Mouse (Mus musculus): ENCODE results near the gene Adcy1. TPM values are rescaled to one million over a fixed set of nuclear protein-coding genes. Genes with fewer than 3 reads are reported as not detected.

Gene Adcy1
- 0.54 and 0.65 TPM in 2 replicates for polyA plus RNA-seq (2015; fragmentation: Nextera tagmentation; extraction: Ambion mirVana)

DNA sequence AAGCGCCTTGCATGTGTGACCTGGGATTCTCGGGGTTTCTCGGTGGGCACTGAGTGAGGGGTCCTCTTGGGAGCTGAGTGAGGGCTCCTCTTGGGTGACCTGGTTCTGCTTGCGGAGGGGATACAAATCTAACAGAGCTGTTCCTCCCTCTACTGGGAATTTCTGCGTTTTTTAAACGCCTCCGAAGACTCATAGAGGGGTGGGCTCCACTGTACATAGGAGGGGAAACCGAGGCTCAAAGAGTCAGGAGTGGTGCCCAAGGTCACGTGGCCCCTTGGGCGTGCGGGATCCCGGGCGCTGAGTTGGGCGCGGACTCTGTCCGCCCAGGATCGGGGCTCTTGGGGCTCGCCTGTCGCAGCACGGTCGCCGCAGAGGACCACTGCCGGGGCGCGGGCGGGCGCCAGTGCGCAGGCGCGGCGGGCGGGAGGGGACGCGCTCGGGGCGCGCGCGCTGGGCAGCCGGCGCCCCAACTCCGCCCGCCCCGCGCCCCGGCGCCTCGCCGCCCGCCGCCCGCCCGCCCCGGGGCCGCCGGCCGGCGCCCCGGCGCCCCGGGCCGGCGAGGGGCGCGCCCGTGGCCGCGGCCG lies at the start of gene Adcy1:
TSS of gene Adcy1 (plus strand) at position 489 of the 584 bp plus-strand sequence.
- Histone ChIP-seq H3K27ac (ENCODE audit: low read length) (no peak within 1 kb of the TSS), H3K27me3 (ENCODE audit: control insufficient read depth, insufficient read depth, low read depth, low read length) (peaks cover 54% of the 10 kb centered on the region), H3K9me3 (ENCODE audit: control insufficient read depth, low read length) (no peaks in the 10 kb centered on the region), H3K4me2 (ENCODE audit: low read depth, low read length) (peak within 1 kb of the TSS; percentile 87), H3K9ac (ENCODE audit: low read length) (peak within 1 kb of the TSS; percentile 58), H3K36me3 (ENCODE audit: control insufficient read depth, insufficient read depth, low read length) (no peaks in the 10 kb centered on the region), H3K4me3 (ENCODE audit: low read length) (peak within 1 kb of the TSS; percentile 64), H3K4me1 (replicated peaks; ENCODE audit: control insufficient read depth, insufficient read depth, low read length) (peaks cover 7% of the 10 kb centered on the region)
- under 1% methylated on average over 22 of the region's 69 CpGs for WGBS
- peak; percentile 53 for ATAC-seq (ENCODE audit: low read depth)

DNA sequence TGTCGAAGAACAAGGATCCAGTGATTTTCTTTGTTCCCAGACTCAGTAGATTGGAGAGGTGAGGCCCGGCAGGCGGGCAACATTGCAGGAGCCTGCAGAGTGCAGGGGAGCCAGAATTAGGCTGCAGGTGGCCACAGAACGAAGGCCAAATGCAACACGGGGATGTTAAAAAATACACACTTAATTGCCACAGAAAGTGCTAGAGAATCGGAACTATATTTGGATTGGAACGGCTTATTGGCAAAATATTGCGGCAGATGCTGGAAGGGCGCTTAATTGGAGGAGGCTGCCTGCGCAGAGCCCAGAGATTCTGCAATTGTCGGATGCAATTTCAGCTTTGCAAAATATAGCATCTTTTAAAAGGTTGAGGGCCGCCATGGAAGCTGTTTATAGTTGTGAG lies 46.4 kb upstream of the Adcy1 start:
- Histone ChIP-seq H3K4me3 (ENCODE audit: low read length) (no peak overlapping the region), H3K9ac (ENCODE audit: low read length) (no peak overlapping the region), H3K9me3 (ENCODE audit: control insufficient read depth, low read length) (no peaks in the 10 kb centered on the region), H3K27ac (ENCODE audit: low read length) (no peak overlapping the region), H3K27me3 (ENCODE audit: control insufficient read depth, insufficient read depth, low read depth, low read length) (no peaks in the 10 kb centered on the region), H3K36me3 (ENCODE audit: control insufficient read depth, insufficient read depth, low read length) (no peaks in the 10 kb centered on the region), H3K4me1 (replicated peaks; ENCODE audit: control insufficient read depth, insufficient read depth, low read length) (no peaks in the 10 kb centered on the region), H3K4me2 (ENCODE audit: low read depth, low read length) (no peak overlapping the region)
- 83% methylated on average over 12 of the region's 12 CpGs for WGBS
- no peak for ATAC-seq (ENCODE audit: low read depth)

DNA sequence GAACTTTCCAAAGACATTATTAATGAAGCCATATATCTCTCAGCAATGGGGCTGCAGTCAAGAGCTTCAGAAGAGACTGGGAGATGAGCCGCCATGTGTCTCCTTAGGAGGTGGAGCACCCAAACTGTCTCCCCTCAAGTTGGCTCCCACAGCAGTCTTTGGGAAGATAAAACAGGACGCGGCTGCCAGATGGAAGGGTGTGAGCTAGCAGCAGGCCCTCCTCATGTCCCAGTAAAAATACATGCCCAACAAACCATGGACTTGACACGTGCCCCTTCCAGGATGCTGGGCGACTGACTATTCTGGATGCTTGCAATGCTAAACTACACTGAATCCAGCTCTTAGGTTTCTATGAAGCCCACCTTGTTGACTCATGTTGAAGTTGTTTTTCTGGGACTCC lies 45.2 kb upstream of the Adcy1 start:
- H3K36me3 ChIP-seq (ENCODE audit: control insufficient read depth, insufficient read depth, low read length): no peaks in the 10 kb centered on the region
- H3K9ac ChIP-seq (ENCODE audit: low read length): no peak overlapping the region
- H3K9me3 ChIP-seq (ENCODE audit: control insufficient read depth, low read length): no peaks in the 10 kb centered on the region
- H3K4me3 ChIP-seq (ENCODE audit: low read length): no peak overlapping the region
- no peaks in the 10 kb centered on the region for H3K4me1 ChIP-seq (replicated peaks; ENCODE audit: control insufficient read depth, insufficient read depth, low read length)
- no peak for ATAC-seq (ENCODE audit: low read depth)
- H3K27me3 ChIP-seq (ENCODE audit: control insufficient read depth, insufficient read depth, low read depth, low read length): no peaks in the 10 kb centered on the region
- no peak overlapping the region for H3K4me2 ChIP-seq (ENCODE audit: low read depth, low read length)
- WGBS: 86% methylated on average over 5 of the region's 5 CpGs
- no peak overlapping the region for H3K27ac ChIP-seq (ENCODE audit: low read length)

DNA sequence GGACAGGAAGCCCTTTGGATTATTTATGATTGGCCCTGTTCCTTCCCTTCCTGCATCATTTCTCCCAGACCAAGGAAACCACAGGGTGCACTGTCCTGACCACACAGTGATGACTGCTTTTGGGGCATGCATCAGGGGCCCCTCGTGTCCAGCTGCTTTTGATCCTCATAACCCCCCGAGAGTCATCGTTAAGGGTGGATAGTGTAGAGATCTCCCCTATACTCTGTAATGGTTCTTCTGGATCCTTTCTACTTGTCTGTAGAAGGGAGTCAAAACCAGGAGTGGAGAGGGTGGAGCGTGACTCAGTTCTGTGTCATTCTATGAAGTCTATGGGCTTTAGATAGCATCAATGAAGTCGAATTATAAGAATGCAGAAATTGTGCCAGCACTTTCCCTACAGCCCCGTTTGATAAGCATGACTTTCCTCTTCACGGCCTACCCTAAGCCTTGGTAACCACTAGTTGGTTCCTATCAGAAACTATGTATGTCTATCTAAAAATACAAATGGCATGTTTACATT lies 44.2 kb upstream of the Adcy1 start:
- H3K9ac ChIP-seq (ENCODE audit: low read length): no peak overlapping the region

DNA sequence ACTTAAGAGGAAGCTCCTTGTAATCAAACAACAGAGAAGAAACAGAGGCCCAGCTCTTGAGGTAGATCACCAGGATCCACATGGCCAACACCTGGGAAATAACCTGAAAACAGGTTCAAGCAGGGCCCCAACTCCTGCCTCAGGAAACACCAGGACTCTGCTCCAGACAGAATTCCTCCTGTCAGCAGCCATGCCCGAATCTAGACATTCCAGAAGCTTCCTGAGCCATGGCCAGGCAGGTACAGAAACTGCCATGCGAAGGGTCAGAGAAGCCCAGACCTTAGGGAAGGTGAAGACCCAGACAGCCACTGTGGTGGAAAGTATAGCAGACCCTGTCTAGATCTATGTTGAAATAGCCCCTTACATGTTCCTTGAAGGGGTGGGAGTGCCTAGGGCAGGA lies 30.2 kb upstream of the Adcy1 start:
- 61% methylated on average over 2 of the region's 2 CpGs for WGBS
- no peak for ATAC-seq (ENCODE audit: low read depth)
- no peaks in the 10 kb centered on the region for H3K4me1 ChIP-seq (replicated peaks; ENCODE audit: control insufficient read depth, insufficient read depth, low read length)
- no peak overlapping the region for H3K4me2 ChIP-seq (ENCODE audit: low read depth, low read length)
- H3K9ac ChIP-seq (ENCODE audit: low read length): no peak overlapping the region
- H3K36me3 ChIP-seq (ENCODE audit: control insufficient read depth, insufficient read depth, low read length): no peaks in the 10 kb centered on the region
- H3K27ac ChIP-seq (ENCODE audit: low read length): no peak overlapping the region
- H3K27me3 ChIP-seq (ENCODE audit: control insufficient read depth, insufficient read depth, low read depth, low read length): no peaks in the 10 kb centered on the region
- H3K4me3 ChIP-seq (ENCODE audit: low read length): no peak overlapping the region
- no peaks in the 10 kb centered on the region for H3K9me3 ChIP-seq (ENCODE audit: control insufficient read depth, low read length)

More for the DNA sequence above, 44.2 kb upstream of the Adcy1 start:
- WGBS: 85% methylated on average over 7 of the region's 7 CpGs
- Histone ChIP-seq H3K36me3 (ENCODE audit: control insufficient read depth, insufficient read depth, low read length) (no peaks in the 10 kb centered on the region), H3K27ac (ENCODE audit: low read length) (no peak overlapping the region), H3K4me1 (replicated peaks; ENCODE audit: control insufficient read depth, insufficient read depth, low read length) (no peaks in the 10 kb centered on the region), H3K9me3 (ENCODE audit: control insufficient read depth, low read length) (no peaks in the 10 kb centered on the region), H3K4me2 (ENCODE audit: low read depth, low read length) (no peak overlapping the region), H3K27me3 (ENCODE audit: control insufficient read depth, insufficient read depth, low read depth, low read length) (no peaks in the 10 kb centered on the region), H3K4me3 (ENCODE audit: low read length) (no peak overlapping the region)
- ATAC-seq (ENCODE audit: low read depth): no peak

DNA sequence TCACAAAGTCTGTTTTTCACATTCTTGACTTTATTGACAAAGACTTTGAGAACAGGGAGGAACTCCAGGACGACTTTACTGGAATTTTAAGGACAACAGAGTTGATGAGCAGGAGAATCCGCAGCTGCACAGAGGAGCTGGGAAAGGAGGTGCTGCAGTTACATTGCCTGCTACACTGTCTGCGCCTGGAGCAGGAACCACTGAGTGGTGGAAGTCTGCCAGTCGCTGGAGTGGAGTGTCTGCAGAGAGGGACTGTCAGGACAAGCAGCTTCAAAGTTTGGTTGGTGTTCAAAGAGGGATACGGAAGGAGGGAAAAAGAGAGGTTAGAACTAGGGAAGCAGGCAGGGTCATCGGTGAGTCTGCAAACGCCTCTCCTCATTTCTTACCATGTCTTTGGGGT lies 23.6 kb upstream of the Adcy1 start:
- H3K4me2 ChIP-seq (ENCODE audit: low read depth, low read length): no peak overlapping the region
- H3K36me3 ChIP-seq (ENCODE audit: control insufficient read depth, insufficient read depth, low read length): no peaks in the 10 kb centered on the region
- H3K9me3 ChIP-seq (ENCODE audit: control insufficient read depth, low read length): no peaks in the 10 kb centered on the region
- no peak overlapping the region for H3K4me3 ChIP-seq (ENCODE audit: low read length)
- no peaks in the 10 kb centered on the region for H3K4me1 ChIP-seq (replicated peaks; ENCODE audit: control insufficient read depth, insufficient read depth, low read length)
- H3K9ac ChIP-seq (ENCODE audit: low read length): no peak overlapping the region
- H3K27ac ChIP-seq (ENCODE audit: low read length): no peak overlapping the region
- no peaks in the 10 kb centered on the region for H3K27me3 ChIP-seq (ENCODE audit: control insufficient read depth, insufficient read depth, low read depth, low read length)
- no peak for ATAC-seq (ENCODE audit: low read depth)
- 10% methylated on average over 7 of the region's 7 CpGs for WGBS

DNA sequence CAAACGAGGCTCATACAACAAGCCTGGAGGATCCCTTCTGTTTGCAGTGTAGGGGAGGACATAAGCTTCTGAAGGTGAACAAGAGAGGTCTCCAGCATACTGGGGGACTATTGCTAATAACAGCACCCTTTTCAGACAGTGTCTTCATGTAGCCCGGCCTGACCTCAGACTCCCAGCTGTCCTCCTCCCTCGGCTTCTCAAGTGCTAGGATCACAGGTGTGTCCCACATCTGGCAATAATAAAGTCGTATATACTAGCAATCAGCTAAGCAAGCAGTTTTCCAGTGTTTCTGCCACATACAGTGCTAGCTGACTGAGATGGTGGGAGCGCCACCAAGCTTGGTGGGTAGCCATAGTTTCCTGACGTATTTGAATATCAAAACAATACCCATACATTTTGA lies 22.5 kb upstream of the Adcy1 start:
- Histone ChIP-seq H3K9me3 (ENCODE audit: control insufficient read depth, low read length) (no peaks in the 10 kb centered on the region), H3K4me1 (replicated peaks; ENCODE audit: control insufficient read depth, insufficient read depth, low read length) (no peaks in the 10 kb centered on the region), H3K9ac (ENCODE audit: low read length) (no peak overlapping the region), H3K4me3 (ENCODE audit: low read length) (no peak overlapping the region), H3K27me3 (ENCODE audit: control insufficient read depth, insufficient read depth, low read depth, low read length) (no peaks in the 10 kb centered on the region), H3K27ac (ENCODE audit: low read length) (no peak overlapping the region), H3K4me2 (ENCODE audit: low read depth, low read length) (no peak overlapping the region), H3K36me3 (ENCODE audit: control insufficient read depth, insufficient read depth, low read length) (no peaks in the 10 kb centered on the region)
- WGBS: 52% methylated on average over 6 of the region's 6 CpGs
- ATAC-seq (ENCODE audit: low read depth): no peak

DNA sequence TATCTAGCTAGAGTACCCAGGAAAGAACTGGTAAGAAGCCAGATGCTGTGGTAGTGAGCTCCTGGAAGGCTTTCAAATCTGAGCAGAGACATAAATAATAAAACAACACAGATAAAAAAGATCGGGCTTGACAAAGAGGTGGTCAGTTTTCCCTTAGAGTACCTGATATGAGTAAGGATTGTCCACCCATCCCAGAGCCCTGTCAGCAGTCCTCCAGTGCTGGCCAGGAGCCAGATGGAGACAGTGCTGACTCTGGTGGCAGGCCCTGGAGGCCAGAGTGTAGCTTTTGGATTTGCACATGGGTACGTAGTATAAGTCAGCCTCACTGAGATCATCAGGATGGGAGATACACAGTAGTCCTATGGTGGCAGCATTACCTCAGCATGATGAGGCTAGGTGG lies 16.1 kb upstream of the Adcy1 start:
- no peak overlapping the region for H3K9ac ChIP-seq (ENCODE audit: low read length)
- 82% methylated on average over 2 of the region's 2 CpGs for WGBS

DNA sequence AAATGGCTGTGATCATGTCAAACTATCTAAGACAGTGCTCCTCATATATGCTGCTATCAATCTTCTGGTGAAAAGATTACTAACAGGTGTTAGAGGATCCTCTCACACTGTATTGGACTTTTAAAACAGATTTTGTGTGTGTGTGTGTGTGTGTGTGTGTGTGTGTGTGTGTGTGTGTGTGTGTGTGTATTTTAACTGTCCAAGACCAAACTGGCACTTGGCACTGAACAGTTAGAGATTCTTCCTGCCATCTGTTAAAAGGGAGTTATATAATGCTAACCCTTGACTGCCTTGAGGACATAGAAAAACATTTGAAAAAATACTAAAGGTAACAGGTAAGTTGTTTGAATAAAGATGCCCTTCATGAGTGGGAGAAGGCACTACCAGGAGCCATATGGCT lies 15.7 kb upstream of the Adcy1 start:
- no peak for ATAC-seq (ENCODE audit: low read depth)
- Histone ChIP-seq H3K9me3 (ENCODE audit: control insufficient read depth, low read length) (no peaks in the 10 kb centered on the region), H3K4me2 (ENCODE audit: low read depth, low read length) (no peak overlapping the region), H3K4me3 (ENCODE audit: low read length) (no peak overlapping the region), H3K36me3 (ENCODE audit: control insufficient read depth, insufficient read depth, low read length) (no peaks in the 10 kb centered on the region), H3K27ac (ENCODE audit: low read length) (no peak overlapping the region), H3K9ac (ENCODE audit: low read length) (no peak overlapping the region), H3K27me3 (ENCODE audit: control insufficient read depth, insufficient read depth, low read depth, low read length) (no peaks in the 10 kb centered on the region), H3K4me1 (replicated peaks; ENCODE audit: control insufficient read depth, insufficient read depth, low read length) (no peaks in the 10 kb centered on the region)

More for the DNA sequence above, 16.1 kb upstream of the Adcy1 start:
- H3K27ac ChIP-seq (ENCODE audit: low read length): no peak overlapping the region
- H3K4me2 ChIP-seq (ENCODE audit: low read depth, low read length): no peak overlapping the region
- no peak overlapping the region for H3K4me3 ChIP-seq (ENCODE audit: low read length)
- no peaks in the 10 kb centered on the region for H3K27me3 ChIP-seq (ENCODE audit: control insufficient read depth, insufficient read depth, low read depth, low read length)
- no peak for ATAC-seq (ENCODE audit: low read depth)
- H3K4me1 ChIP-seq (replicated peaks; ENCODE audit: control insufficient read depth, insufficient read depth, low read length): no peaks in the 10 kb centered on the region
- H3K36me3 ChIP-seq (ENCODE audit: control insufficient read depth, insufficient read depth, low read length): no peaks in the 10 kb centered on the region
- H3K9me3 ChIP-seq (ENCODE audit: control insufficient read depth, low read length): no peaks in the 10 kb centered on the region

DNA sequence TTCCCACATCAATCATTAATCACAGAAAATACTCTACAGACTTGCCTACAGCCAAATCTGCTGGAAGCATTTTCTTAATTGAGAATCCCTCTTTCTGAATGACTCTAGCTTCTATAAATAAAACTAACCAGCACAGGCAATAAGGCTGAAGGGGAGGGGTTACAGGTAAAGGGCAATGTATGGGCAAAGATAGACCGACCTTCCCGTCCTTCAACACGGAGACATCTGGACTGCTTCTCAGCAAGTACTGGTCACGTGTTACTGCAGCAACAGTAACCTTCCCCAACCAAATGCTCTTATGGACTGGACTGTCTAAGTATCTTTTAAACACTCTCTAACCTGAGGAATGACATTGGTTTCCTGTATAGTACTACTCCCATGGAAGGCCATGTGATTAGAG lies 9.6 kb upstream of the Adcy1 start:
- H3K4me1 ChIP-seq (replicated peaks; ENCODE audit: control insufficient read depth, insufficient read depth, low read length): peaks cover 7% of the 10 kb centered on the region; the same call in 1 of the 2 replicates
- peaks cover 11% of the 10 kb centered on the region for H3K27me3 ChIP-seq (ENCODE audit: control insufficient read depth, insufficient read depth, low read depth, low read length)
- H3K9ac ChIP-seq (ENCODE audit: low read length): no peak overlapping the region
- no peak overlapping the region for H3K4me3 ChIP-seq (ENCODE audit: low read length)
- no peaks in the 10 kb centered on the region for H3K36me3 ChIP-seq (ENCODE audit: control insufficient read depth, insufficient read depth, low read length)
- no peaks in the 10 kb centered on the region for H3K9me3 ChIP-seq (ENCODE audit: control insufficient read depth, low read length)
- WGBS: 89% methylated on average over 4 of the region's 4 CpGs
- H3K27ac ChIP-seq (ENCODE audit: low read length): no peak overlapping the region
- no peak for ATAC-seq (ENCODE audit: low read depth)
- H3K4me2 ChIP-seq (ENCODE audit: low read depth, low read length): no peak overlapping the region

Data from lung, embryonic 16.5 days (tissue).